Mouse (Mus musculus) adrenal gland, postnatal 14 days (tissue): ENCODE data around the gene Kif11. TPM values are rescaled to one million over a fixed set of nuclear protein-coding genes. Genes with fewer than 3 reads are reported as not detected.

ENCODE experiments used
- DNase-seq: peaks from one replicate; pipeline ENCODE4 v3.0.0; 2021; ENCODE audit warnings: mixed read lengths
- total RNA-seq: library from RNA; stranded (reverse); gene quantifications from 2 replicates; pipeline ENCODE4 v1.2.3, GENCODE M21; 2021

Kif11 gene
- total RNA-seq, 1 experiment from 2014 or later, result 12.5 TPM

- DNase-seq, result peak; percentile 43
Measured at GRCm38 (mm10) chr19:37443631-37444140, 67.5 kb downstream of the Kif11 start.

GRCm38 (mm10) chr19:37448212-37448611 is 72.0 kb downstream of the Kif11 start:
- no peak for DNase-seq

GRCm38 (mm10) chr19:37449246-37449645 is 73.0 kb downstream of the Kif11 start:
- no peak for DNase-seq

- DNase-seq, result no peak
Measured at GRCm38 (mm10) chr19:37455528-37455927, 79.3 kb downstream of the Kif11 start.

GRCm38 (mm10) chr19:37455961-37456360 is 79.8 kb downstream of the Kif11 start:
- DNase-seq, result no peak

- DNase-seq, result no peak
Measured at GRCm38 (mm10) chr19:37458013-37458412, 81.8 kb downstream of the Kif11 start.

- DNase-seq, result no peak
Measured at GRCm38 (mm10) chr19:37466403-37466802, 90.2 kb downstream of the Kif11 start.

GRCm38 (mm10) chr19:37466978-37467377 is 90.8 kb downstream of the Kif11 start:
- no peak for DNase-seq

- peak; percentile 45 for DNase-seq
Measured at GRCm38 (mm10) chr19:37468841-37469566, 92.8 kb downstream of the Kif11 start.

Other genes with a start within 250 kb of the Kif11 start
- 143 TPM in 2 replicates for gene March5, start 168.9 kb upstream of the Kif11 start, total RNA-seq
- 15.4 and 19.3 TPM in 2 replicates for gene Cpeb3, start 167.8 kb upstream of the Kif11 start, total RNA-seq
- gene Ide, start 38.6 kb upstream of the Kif11 start, total RNA-seq, result 76.9 and 81.1 TPM in 2 replicates
- gene Hhex, start 58.4 kb downstream of the Kif11 start, total RNA-seq, result 28.5 and 33.8 TPM in 2 replicates
- 22.5 and 26.9 TPM in 2 replicates for gene Exoc6, start 174.0 kb downstream of the Kif11 start, total RNA-seq